Mouse (Mus musculus): ENCODE data around the gene Afg1l.

DNA sequence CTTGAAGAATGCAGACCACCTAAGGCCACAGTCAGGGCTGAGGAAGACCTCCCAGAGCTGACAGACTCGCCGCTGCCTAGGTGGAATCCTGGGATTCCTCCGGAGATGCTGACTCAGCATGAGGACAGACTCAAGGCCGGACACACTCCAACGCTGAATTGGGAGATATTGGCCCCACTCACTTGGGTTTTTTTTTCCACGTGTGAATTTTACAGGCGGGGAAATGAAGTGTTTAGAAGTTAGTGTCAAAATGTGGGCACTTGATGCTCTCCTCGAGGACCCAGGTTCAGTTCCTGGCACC, 169.7 kb downstream of the Afg1l start:
- TF ChIP-seq CTCF (IDR thresholded peaks at IDR 0.05; ENCODE audit: extremely low read depth, insufficient read length, insufficient replicate concordance, low read depth, low read length) (no peak), POLR2A (IDR thresholded peaks at IDR 0.05; ENCODE audit: low read depth, low read length) (no peak)
